Mouse (Mus musculus) midbrain, embryonic 13.5 days (tissue): ENCODE results near the gene Padi1. TPM values are rescaled to one million over a fixed set of nuclear protein-coding genes. Genes with fewer than 3 reads are reported as not detected.

Source experiments
- ATAC-seq: fragments of 200-750 bp; cut with Nextera tagmentation; 2 replicates; pipeline ENCODE4 v1.8.0; 2017; ENCODE audit warnings: mild to moderate bottlenecking, moderate TSS enrichment, moderate library complexity
- H3K27ac ChIP-seq: fragments of 300-500 bp; sonication (generic); 2 replicates; pipeline ENCODE4 v1.5.1; 2015; ENCODE audit warnings: inconsistent platforms, mild to moderate bottlenecking, moderate library complexity
- H3K27me3 ChIP-seq: fragments of 300-500 bp; sonication (generic); 2 replicates; pipeline ENCODE4 v1.6.1; 2015; ENCODE audit warnings: mild to moderate bottlenecking, inconsistent platforms
- H3K36me3 ChIP-seq: fragments of 300-500 bp; sonication (generic); 2 replicates; pipeline ENCODE4 v1.6.1; 2015; ENCODE audit warnings: mild to moderate bottlenecking, inconsistent platforms
- H3K4me1 ChIP-seq: fragments of 300-500 bp; sonication (generic); replicated peaks from 2 replicates; pipeline ENCODE4 v1.6.1; 2015; ENCODE audit warnings: inconsistent platforms
- H3K4me2 ChIP-seq: fragments of 300-500 bp; sonication (generic); replicated peaks from 2 replicates; pipeline ENCODE4 v1.6.1; 2015; ENCODE audit warnings: moderate library complexity, mild to moderate bottlenecking, inconsistent platforms
- H3K4me3 ChIP-seq: fragments of 300-500 bp; sonication (generic); replicated peaks from 2 replicates; pipeline ENCODE4 v1.5.1; 2015; ENCODE audit warnings: mild to moderate bottlenecking, inconsistent platforms
- H3K9ac ChIP-seq: fragments of 300-500 bp; sonication (generic); replicated peaks from 2 replicates; pipeline ENCODE4 v1.6.1; 2015; ENCODE audit warnings: mild to moderate bottlenecking, inconsistent platforms
- H3K9me3 ChIP-seq: fragments of 300-500 bp; sonication (generic); 2 replicates; pipeline ENCODE4 v1.6.1; 2016; ENCODE audit warnings: mild to moderate bottlenecking, inconsistent platforms
- WGBS: fragments of 180-500 bp; shearing (Covaris S2); methylation state at CpG from one replicate; pipeline ENCODE4 v1.1.7; 2015; 5-methylcytosine and 5-hydroxymethylcytosine counted together
- polyA plus RNA-seq: library from polyadenylated mRNA; unstranded; fragments of >200 nt; fragmentation: Nextera tagmentation; extraction: Ambion mirVana; gene quantifications from 2 replicates; pipeline ENCODE4 v1.2.1, GENCODE M21; 2015

Gene Padi1
- polyA plus RNA-seq, 1 experiment from 2014 or later: not detected

- H3K4me2 ChIP-seq: peak overlapping the region; percentile 40
- ATAC-seq: no peak
- no peaks in the 10 kb centered on the region for H3K9me3 ChIP-seq
- H3K9ac ChIP-seq: 0 out of 2 replicates have a peak overlapping the region, but pooled peaks have one; percentile 14
- H3K27me3 ChIP-seq: peaks cover 40% of the 10 kb centered on the region
- H3K4me3 ChIP-seq: peak overlapping the region; percentile 15; the same call in 1 of the 2 replicates
- peaks cover 12% of the 10 kb centered on the region for H3K4me1 ChIP-seq
- 25% methylated on average over 36 of the region's 36 CpGs for WGBS
- no peak overlapping the region for H3K27ac ChIP-seq
- H3K36me3 ChIP-seq: no peaks in the 10 kb centered on the region
Measured at GRCm38 (mm10) chr4:140814241-140815225, 31.0 kb downstream of the Padi1 start.

DNA sequence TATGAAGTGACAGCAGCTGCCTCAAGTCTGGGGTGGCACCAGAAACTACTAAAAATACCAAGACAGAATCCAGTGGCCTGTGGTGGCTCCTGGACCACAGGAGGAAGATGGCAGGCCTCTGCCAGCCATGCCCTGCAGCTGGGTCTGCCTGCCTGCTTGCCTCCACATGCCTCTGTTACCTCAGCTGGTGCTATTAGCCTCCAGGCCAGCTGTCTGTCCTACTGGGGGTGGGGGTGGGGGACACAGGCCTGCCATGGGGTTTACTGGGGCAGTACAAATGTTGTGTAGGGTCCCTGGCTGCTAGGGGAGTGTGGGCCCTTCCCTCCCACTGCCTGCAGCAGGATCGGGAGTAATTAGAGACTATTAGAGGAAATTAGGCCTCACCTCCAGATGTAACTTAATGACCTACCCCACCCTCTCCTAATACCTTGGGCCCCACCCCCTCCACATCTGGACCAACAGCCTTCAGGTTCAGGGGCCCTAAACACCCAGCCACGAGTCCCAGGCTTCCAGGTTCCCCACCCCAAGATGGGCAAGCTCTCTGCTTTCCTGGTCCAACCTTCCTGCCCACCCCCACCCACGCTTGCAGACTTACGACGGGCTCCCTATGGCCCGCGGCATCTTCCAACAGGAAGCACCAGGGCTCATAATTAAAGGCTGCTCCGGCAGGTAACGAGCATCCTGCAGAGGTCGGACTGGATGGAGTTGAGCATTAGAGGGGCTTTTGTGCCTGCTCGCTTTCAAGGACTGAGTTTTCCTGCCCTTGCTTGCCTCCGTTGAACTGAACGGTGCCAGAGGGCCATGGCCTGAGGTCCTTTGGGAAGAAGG lies 32.0 kb downstream of the Padi1 start:
- ATAC-seq: no peak
- Histone ChIP-seq H3K4me2 (peak overlapping the region; percentile 40; the same call in 1 of the 2 replicates), H3K9ac (no peak overlapping the region), H3K27me3 (peaks cover 40% of the 10 kb centered on the region), H3K36me3 (no peaks in the 10 kb centered on the region), H3K4me3 (no peak overlapping the region), H3K4me1 (peaks cover 12% of the 10 kb centered on the region), H3K27ac (no peak overlapping the region), H3K9me3 (no peaks in the 10 kb centered on the region)
- WGBS: 28% methylated on average over 13 of the region's 13 CpGs

- no peak for ATAC-seq
- peaks cover 40% of the 10 kb centered on the region for H3K27me3 ChIP-seq
- H3K27ac ChIP-seq: no peak overlapping the region
- H3K9ac ChIP-seq: no peak overlapping the region
- no peak overlapping the region for H3K4me2 ChIP-seq
- H3K4me1 ChIP-seq: peaks cover 12% of the 10 kb centered on the region
- H3K4me3 ChIP-seq: no peak overlapping the region
- no peaks in the 10 kb centered on the region for H3K36me3 ChIP-seq
- WGBS: 42% methylated on average over 10 of the region's 14 CpGs
- H3K9me3 ChIP-seq: no peaks in the 10 kb centered on the region
Measured at GRCm38 (mm10) chr4:140812609-140813008, 33.0 kb downstream of the Padi1 start.

- H3K9ac ChIP-seq: no peak overlapping the region
- ATAC-seq: no peak
- H3K27me3 ChIP-seq: peaks cover 40% of the 10 kb centered on the region
- peaks cover 12% of the 10 kb centered on the region for H3K4me1 ChIP-seq
- H3K4me3 ChIP-seq: no peak overlapping the region
- no peaks in the 10 kb centered on the region for H3K36me3 ChIP-seq
- WGBS: 76% methylated on average over 8 of the region's 8 CpGs
- H3K9me3 ChIP-seq: no peaks in the 10 kb centered on the region
- H3K27ac ChIP-seq: no peak overlapping the region
- no peak overlapping the region for H3K4me2 ChIP-seq
Measured at GRCm38 (mm10) chr4:140812191-140812590, 33.4 kb downstream of the Padi1 start.

DNA sequence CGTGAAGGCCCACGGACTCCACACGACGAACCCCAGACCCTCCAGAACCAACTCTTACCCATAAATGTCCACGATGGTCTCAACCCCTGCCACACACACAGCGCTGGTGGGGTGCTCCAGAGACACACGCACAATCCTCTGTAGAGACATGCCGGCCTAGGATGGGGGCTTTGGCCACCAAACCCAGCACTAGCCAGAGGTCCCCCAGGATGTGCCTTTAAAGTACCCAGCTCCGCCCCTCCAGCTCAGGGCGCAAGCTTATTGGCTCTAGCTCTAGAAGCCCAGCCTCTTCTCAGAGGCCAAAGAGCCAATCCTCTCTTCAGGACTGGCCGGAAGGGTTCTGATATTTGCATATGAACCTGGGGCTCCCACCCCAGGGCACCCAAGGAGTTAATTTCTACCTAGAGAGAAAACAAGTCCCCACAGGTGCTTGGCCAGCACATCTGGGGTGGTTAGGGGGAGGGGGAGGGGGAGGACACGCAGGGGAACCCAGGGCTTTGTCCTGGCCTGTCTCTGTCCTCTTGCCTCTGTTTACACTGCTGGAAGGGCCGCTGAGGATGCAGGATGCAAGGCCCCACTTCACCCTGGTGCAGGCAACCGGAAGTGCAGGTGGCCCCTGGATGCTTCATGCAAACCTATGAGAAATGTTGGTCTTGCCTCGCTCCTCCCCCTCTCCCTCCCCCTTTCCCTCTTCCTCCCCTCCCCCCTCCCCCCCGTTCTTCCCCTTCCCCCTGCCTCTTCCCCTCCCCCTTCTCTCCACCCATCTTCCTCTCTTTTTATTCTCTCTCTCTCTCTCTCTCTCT lies 34.9 kb downstream of the Padi1 start, which contains the start of gene Padi3:
Gene Padi3, minus strand, starts transcription at position 191 of the 803 bp plus-strand sequence.
- Histone ChIP-seq H3K4me2 (no peak within 1 kb of the TSS), H3K36me3 (no peaks in the 10 kb centered on the region), H3K4me3 (no peak within 1 kb of the TSS), H3K9ac (no peak within 1 kb of the TSS), H3K27ac (no peak within 1 kb of the TSS), H3K4me1 (peaks cover 12% of the 10 kb centered on the region), H3K9me3 (no peaks in the 10 kb centered on the region), H3K27me3 (peaks cover 32% of the 10 kb centered on the region)
- no peak for ATAC-seq
- WGBS: 78% methylated on average over 16 of the region's 16 CpGs

GRCm38 (mm10) chr4:140809118-140809517 lies 36.5 kb downstream of the Padi1 start:
- H3K9me3 ChIP-seq: no peaks in the 10 kb centered on the region
- H3K27ac ChIP-seq: no peak overlapping the region
- no peak overlapping the region for H3K9ac ChIP-seq
- no peaks in the 10 kb centered on the region for H3K36me3 ChIP-seq
- no peak overlapping the region for H3K4me2 ChIP-seq
- 90% methylated on average over 8 of the region's 8 CpGs for WGBS
- H3K27me3 ChIP-seq: peaks cover 18% of the 10 kb centered on the region
- peaks cover 5% of the 10 kb centered on the region; the same call in 1 of the 2 replicates for H3K4me1 ChIP-seq
- H3K4me3 ChIP-seq: no peak overlapping the region
- ATAC-seq: no peak

DNA sequence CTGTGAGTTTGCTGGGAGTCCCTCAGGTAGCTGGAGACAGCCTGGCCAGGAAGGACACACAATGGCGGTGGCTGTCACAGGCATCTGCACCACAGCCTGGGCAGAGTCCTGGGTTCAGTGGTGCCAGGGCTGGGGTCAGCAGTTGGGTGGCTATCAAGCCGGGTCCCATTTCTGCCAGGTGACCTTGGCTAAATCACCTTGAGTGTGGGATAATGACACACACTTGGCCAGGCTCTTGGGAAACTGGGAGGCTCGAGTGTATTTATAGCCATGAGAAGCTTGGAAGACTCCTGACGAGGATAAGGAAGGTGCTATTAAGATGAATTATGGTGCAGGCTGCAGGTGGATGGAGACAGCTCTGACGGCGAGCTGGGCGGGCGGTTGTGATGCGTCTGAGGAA lies 41.0 kb downstream of the Padi1 start:
- 90% methylated on average over 9 of the region's 9 CpGs for WGBS
- no peaks in the 10 kb centered on the region for H3K4me1 ChIP-seq
- H3K9me3 ChIP-seq: no peaks in the 10 kb centered on the region
- H3K27ac ChIP-seq: no peak overlapping the region
- no peak overlapping the region for H3K4me3 ChIP-seq
- no peak for ATAC-seq
- H3K4me2 ChIP-seq: no peak overlapping the region
- H3K27me3 ChIP-seq: no peaks in the 10 kb centered on the region
- H3K9ac ChIP-seq: no peak overlapping the region
- no peaks in the 10 kb centered on the region for H3K36me3 ChIP-seq

- Histone ChIP-seq H3K27me3 (0 out of 2 replicates have a peak, but pooled peaks cover 4% of the 10 kb centered on the region), H3K4me1 (no peaks in the 10 kb centered on the region), H3K36me3 (no peaks in the 10 kb centered on the region), H3K4me2 (no peak overlapping the region), H3K9me3 (no peaks in the 10 kb centered on the region), H3K4me3 (no peak overlapping the region), H3K27ac (no peak overlapping the region), H3K9ac (no peak overlapping the region)
- 79% methylated on average over 3 of the region's 3 CpGs for WGBS
- ATAC-seq: no peak
Measured at GRCm38 (mm10) chr4:140801364-140801763, 44.2 kb downstream of the Padi1 start.

- H3K36me3 ChIP-seq: no peaks in the 10 kb centered on the region
- 0 out of 2 replicates have a peak, but pooled peaks cover 4% of the 10 kb centered on the region for H3K27me3 ChIP-seq
- no peak overlapping the region for H3K4me3 ChIP-seq
- H3K9ac ChIP-seq: no peak overlapping the region
- no peak overlapping the region for H3K4me2 ChIP-seq
- no peak for ATAC-seq
- no peaks in the 10 kb centered on the region for H3K4me1 ChIP-seq
- WGBS: 76% methylated on average over 3 of the region's 3 CpGs
- H3K27ac ChIP-seq: no peak overlapping the region
- no peaks in the 10 kb centered on the region for H3K9me3 ChIP-seq
Measured at GRCm38 (mm10) chr4:140796786-140797185, 48.8 kb downstream of the Padi1 start.

- no peaks in the 10 kb centered on the region for H3K36me3 ChIP-seq
- H3K4me2 ChIP-seq: no peak overlapping the region
- no peaks in the 10 kb centered on the region for H3K4me1 ChIP-seq
- WGBS: 89% methylated on average over 9 of the region's 9 CpGs
- H3K9ac ChIP-seq: no peak overlapping the region
- no peak overlapping the region for H3K4me3 ChIP-seq
- H3K27me3 ChIP-seq: 0 out of 2 replicates have a peak, but pooled peaks cover 4% of the 10 kb centered on the region
- no peaks in the 10 kb centered on the region for H3K9me3 ChIP-seq
- ATAC-seq: no peak
- no peak overlapping the region for H3K27ac ChIP-seq
Measured at GRCm38 (mm10) chr4:140794678-140795077, 50.9 kb downstream of the Padi1 start.

GRCm38 (mm10) chr4:140793795-140794194 lies 51.8 kb downstream of the Padi1 start:
- ATAC-seq: no peak
- Histone ChIP-seq H3K4me3 (no peak overlapping the region), H3K36me3 (no peaks in the 10 kb centered on the region), H3K4me2 (no peak overlapping the region), H3K9me3 (no peaks in the 10 kb centered on the region), H3K4me1 (no peaks in the 10 kb centered on the region), H3K27me3 (0 out of 2 replicates have a peak, but pooled peaks cover 4% of the 10 kb centered on the region), H3K9ac (no peak overlapping the region), H3K27ac (no peak overlapping the region)
- 54% methylated on average over 9 of the region's 9 CpGs for WGBS
